Mouse (Mus musculus) heart, embryonic 12.5 days (tissue): ENCODE measurements around the gene Gm10097. TPM values are rescaled to one million over a fixed set of nuclear protein-coding genes. Genes with fewer than 3 reads are reported as not detected.
A peak's percentile ranks its signal among the peaks of the same experiment; 100 is the strongest.

Experiments used
- ATAC-seq: fragments of 200-750 bp; cut with Nextera tagmentation; 2 replicates; pipeline ENCODE4 v1.8.0; 2017; ENCODE audit warnings: moderate TSS enrichment, moderate library complexity; ENCODE audit not compliant: insufficient number of reproducible peaks, low FRiP score
- H3K27ac ChIP-seq: fragments of 300-500 bp; sonication (generic); 2 replicates; pipeline ENCODE4 v1.5.1; 2016; ENCODE audit warnings: mild to moderate bottlenecking, moderate library complexity; ENCODE audit not compliant: poor library complexity, severe bottlenecking
- H3K27me3 ChIP-seq: fragments of 300-500 bp; sonication (generic); replicated peaks from 2 replicates; pipeline ENCODE4 v1.6.1; 2016; ENCODE audit warnings: mild to moderate bottlenecking, moderate library complexity
- H3K36me3 ChIP-seq: fragments of 300-500 bp; sonication (generic); 2 replicates; pipeline ENCODE4 v1.6.1; 2016; ENCODE audit warnings: mild to moderate bottlenecking, moderate library complexity
- H3K4me1 ChIP-seq: fragments of 300-500 bp; sonication (generic); replicated peaks from 2 replicates; pipeline ENCODE4 v1.6.1; 2016; ENCODE audit warnings: mild to moderate bottlenecking
- H3K4me2 ChIP-seq: fragments of 300-500 bp; sonication (generic); 2 replicates; pipeline ENCODE4 v1.6.1; 2016; ENCODE audit warnings: mild to moderate bottlenecking, moderate library complexity
- H3K4me3 ChIP-seq: fragments of 300-500 bp; sonication (generic); 2 replicates; pipeline ENCODE4 v1.5.1; 2016; ENCODE audit warnings: mild to moderate bottlenecking
- H3K9ac ChIP-seq: fragments of 300-500 bp; sonication (generic); 2 replicates; pipeline ENCODE4 v1.6.1; 2016; ENCODE audit warnings: mild to moderate bottlenecking, moderate library complexity
- H3K9me3 ChIP-seq: fragments of 300-500 bp; sonication (generic); replicated peaks from 2 replicates; pipeline ENCODE4 v1.6.1; 2016; ENCODE audit warnings: mild to moderate bottlenecking, moderate library complexity
- WGBS: fragments of 180-500 bp; shearing (Covaris S2); methylation state at CpG from one replicate; pipeline ENCODE4 v1.1.7; 2016; 5-methylcytosine and 5-hydroxymethylcytosine counted together
- polyA plus RNA-seq: library from polyadenylated mRNA; unstranded; fragments of >200 nt; fragmentation: Nextera tagmentation; extraction: Ambion mirVana; gene quantifications from 2 replicates; pipeline ENCODE4 v1.2.1, GENCODE M21; 2016

The Gm10097 gene
- 0.45 and 0.49 TPM in 2 replicates for polyA plus RNA-seq

GRCm38 (mm10) chr10:5068676-5069265, at the start of gene Gm10097:
TSS of gene Gm10097 (plus strand) at chr10:5069192.
- Histone ChIP-seq H3K36me3 (peaks cover 20% of the 10 kb centered on the region; the same call in 1 of the 2 replicates), H3K9ac (peak within 1 kb of the TSS; percentile 47; the same call in 1 of the 2 replicates), H3K4me2 (peak within 1 kb of the TSS; percentile 52), H3K27me3 (no peaks in the 10 kb centered on the region), H3K9me3 (no peaks in the 10 kb centered on the region), H3K27ac (peak within 1 kb of the TSS; percentile 89), H3K4me3 (peak within 1 kb of the TSS; percentile 22), H3K4me1 (0 out of 2 replicates have a peak, but pooled peaks cover under 1% of the 10 kb centered on the region)
- ATAC-seq = peak; percentile 74
- WGBS = 55% methylated on average over 14 of the region's 14 CpGs

- 86% methylated on average over 4 of the region's 4 CpGs for WGBS
- Histone ChIP-seq H3K27me3 (no peaks in the 10 kb centered on the region), H3K4me3 (no peak overlapping the region), H3K4me1 (no peaks in the 10 kb centered on the region), H3K9me3 (no peaks in the 10 kb centered on the region), H3K27ac (no peak overlapping the region), H3K9ac (no peak overlapping the region), H3K36me3 (peaks cover 46% of the 10 kb centered on the region), H3K4me2 (no peak overlapping the region)
- ATAC-seq = no peak
Observed at GRCm38 (mm10) chr10:5025906-5026305, 43.1 kb upstream of the Gm10097 start.

- H3K4me1 ChIP-seq = no peaks in the 10 kb centered on the region
- 85% methylated on average over 1 of the region's 1 CpGs for WGBS
- no peak overlapping the region for H3K4me3 ChIP-seq
- H3K27me3 ChIP-seq = no peaks in the 10 kb centered on the region
- no peak overlapping the region for H3K4me2 ChIP-seq
- peaks cover 46% of the 10 kb centered on the region for H3K36me3 ChIP-seq
- H3K9me3 ChIP-seq = no peaks in the 10 kb centered on the region
- no peak overlapping the region for H3K27ac ChIP-seq
- H3K9ac ChIP-seq = no peak overlapping the region
- ATAC-seq = no peak
Observed at GRCm38 (mm10) chr10:5027208-5027607, 41.8 kb upstream of the Gm10097 start.

GRCm38 (mm10) chr10:5028301-5028700, 40.7 kb upstream of the Gm10097 start:
- Histone ChIP-seq H3K4me3 (no peak overlapping the region), H3K36me3 (peaks cover 54% of the 10 kb centered on the region), H3K27ac (no peak overlapping the region), H3K27me3 (no peaks in the 10 kb centered on the region), H3K9ac (no peak overlapping the region), H3K9me3 (no peaks in the 10 kb centered on the region), H3K4me2 (no peak overlapping the region), H3K4me1 (no peaks in the 10 kb centered on the region)
- 73% methylated on average over 9 of the region's 9 CpGs for WGBS
- ATAC-seq = no peak

- Histone ChIP-seq H3K27ac (no peak overlapping the region), H3K9me3 (no peaks in the 10 kb centered on the region), H3K36me3 (peaks cover 59% of the 10 kb centered on the region), H3K4me2 (no peak overlapping the region), H3K9ac (no peak overlapping the region), H3K4me3 (no peak overlapping the region), H3K4me1 (no peaks in the 10 kb centered on the region), H3K27me3 (no peaks in the 10 kb centered on the region)
- no peak for ATAC-seq
- 77% methylated on average over 2 of the region's 2 CpGs for WGBS
Observed at GRCm38 (mm10) chr10:5029161-5029560, 39.8 kb upstream of the Gm10097 start.

- H3K4me3 ChIP-seq = no peak overlapping the region
- WGBS = 84% methylated on average over 1 of the region's 1 CpGs
- H3K9me3 ChIP-seq = no peaks in the 10 kb centered on the region
- H3K36me3 ChIP-seq = peaks cover 55% of the 10 kb centered on the region
- H3K27ac ChIP-seq = no peak overlapping the region
- H3K4me1 ChIP-seq = no peaks in the 10 kb centered on the region
- no peaks in the 10 kb centered on the region for H3K27me3 ChIP-seq
- ATAC-seq = no peak
- H3K4me2 ChIP-seq = no peak overlapping the region
- H3K9ac ChIP-seq = no peak overlapping the region
Observed at GRCm38 (mm10) chr10:5029883-5030282, 39.1 kb upstream of the Gm10097 start.

- H3K9ac ChIP-seq = no peak overlapping the region
- WGBS = 69% methylated on average over 15 of the region's 15 CpGs
- no peak overlapping the region for H3K4me3 ChIP-seq
- H3K4me1 ChIP-seq = no peaks in the 10 kb centered on the region
- peaks cover 71% of the 10 kb centered on the region for H3K36me3 ChIP-seq
- no peak overlapping the region for H3K4me2 ChIP-seq
- H3K27me3 ChIP-seq = no peaks in the 10 kb centered on the region
- no peak for ATAC-seq
- H3K27ac ChIP-seq = no peak overlapping the region
- no peaks in the 10 kb centered on the region for H3K9me3 ChIP-seq
Observed at GRCm38 (mm10) chr10:5032192-5033048, 36.6 kb upstream of the Gm10097 start.

- H3K27me3 ChIP-seq = no peaks in the 10 kb centered on the region
- no peaks in the 10 kb centered on the region for H3K4me1 ChIP-seq
- no peak overlapping the region for H3K4me3 ChIP-seq
- H3K27ac ChIP-seq = no peak overlapping the region
- 73% methylated on average over 8 of the region's 8 CpGs for WGBS
- no peaks in the 10 kb centered on the region for H3K9me3 ChIP-seq
- H3K4me2 ChIP-seq = no peak overlapping the region
- peaks cover 94% of the 10 kb centered on the region for H3K36me3 ChIP-seq
- ATAC-seq = no peak
- no peak overlapping the region for H3K9ac ChIP-seq
Observed at GRCm38 (mm10) chr10:5041254-5041653, 27.7 kb upstream of the Gm10097 start.

GRCm38 (mm10) chr10:5044481-5044880, 24.5 kb upstream of the Gm10097 start:
- Histone ChIP-seq H3K27me3 (no peaks in the 10 kb centered on the region), H3K9me3 (no peaks in the 10 kb centered on the region), H3K27ac (no peak overlapping the region), H3K4me2 (no peak overlapping the region), H3K4me3 (no peak overlapping the region), H3K4me1 (no peaks in the 10 kb centered on the region), H3K36me3 (peaks cover 86% of the 10 kb centered on the region), H3K9ac (no peak overlapping the region)
- 84% methylated on average over 8 of the region's 8 CpGs for WGBS
- ATAC-seq = no peak

GRCm38 (mm10) chr10:5045213-5045612, 23.8 kb upstream of the Gm10097 start:
- Histone ChIP-seq H3K36me3 (peaks cover 80% of the 10 kb centered on the region), H3K4me2 (no peak overlapping the region), H3K27ac (no peak overlapping the region), H3K9me3 (no peaks in the 10 kb centered on the region), H3K4me1 (no peaks in the 10 kb centered on the region), H3K4me3 (no peak overlapping the region), H3K27me3 (no peaks in the 10 kb centered on the region), H3K9ac (no peak overlapping the region)
- no peak for ATAC-seq
- WGBS = 80% methylated on average over 7 of the region's 7 CpGs

- 83% methylated on average over 5 of the region's 5 CpGs for whole genome bisulfite sequencing
Observed at GRCm38 (mm10) chr10:5045671-5046070, 23.3 kb upstream of the Gm10097 start.

More at GRCm38 (mm10) chr10:5045671-5046070, 23.3 kb upstream of the Gm10097 start:
- Histone ChIP-seq H3K9ac (no peak overlapping the region), H3K4me3 (no peak overlapping the region), H3K4me1 (no peaks in the 10 kb centered on the region), H3K4me2 (no peak overlapping the region), H3K9me3 (no peaks in the 10 kb centered on the region), H3K27ac (no peak overlapping the region), H3K36me3 (peaks cover 76% of the 10 kb centered on the region), H3K27me3 (no peaks in the 10 kb centered on the region)
- ATAC-seq = no peak
